Mouse (Mus musculus): Measurements from ENCODE around the gene Psma3. TPM values are rescaled to one million over a fixed set of nuclear protein-coding genes. Genes with fewer than 3 reads are reported as not detected.

Psma3 gene
- total and polyA plus RNA-seq, 2 experiments from 2014 or later: 99.7 to 533 TPM

- H3K27me3 ChIP-seq (ENCODE audit: insufficient read depth, low read length): no peaks in the 10 kb centered on the region
- WGBS: 97% methylated on average over 1 of the region's 1 CpGs
- H3K9ac ChIP-seq (replicated peaks; ENCODE audit: low read length): no peak overlapping the region
- DNase-seq (ENCODE audit: low spot score) (no peak), ATAC-seq (no peak)
- no peaks in the 10 kb centered on the region for H3K4me1 ChIP-seq (ENCODE audit: insufficient read depth, low read length)
- H3K4me2 ChIP-seq (ENCODE audit: low read depth, low read length): no peak overlapping the region
- H3K27ac ChIP-seq: no peak overlapping the region
- H3K9me3 ChIP-seq (ENCODE audit: low read length): no peaks in the 10 kb centered on the region
- H3K36me3 ChIP-seq (ENCODE audit: insufficient read depth, low read length): peaks cover 18% of the 10 kb centered on the region
- no peak overlapping the region for H3K4me3 ChIP-seq (ENCODE audit: low read length)
- TF ChIP-seq CTCF (IDR thresholded peaks at IDR 0.05; ENCODE audit: low read depth): no peak
These were observed 68.0 kb downstream of the Psma3 start for GRCm38 (mm10) chr12:71042451-71042850.

DNA sequence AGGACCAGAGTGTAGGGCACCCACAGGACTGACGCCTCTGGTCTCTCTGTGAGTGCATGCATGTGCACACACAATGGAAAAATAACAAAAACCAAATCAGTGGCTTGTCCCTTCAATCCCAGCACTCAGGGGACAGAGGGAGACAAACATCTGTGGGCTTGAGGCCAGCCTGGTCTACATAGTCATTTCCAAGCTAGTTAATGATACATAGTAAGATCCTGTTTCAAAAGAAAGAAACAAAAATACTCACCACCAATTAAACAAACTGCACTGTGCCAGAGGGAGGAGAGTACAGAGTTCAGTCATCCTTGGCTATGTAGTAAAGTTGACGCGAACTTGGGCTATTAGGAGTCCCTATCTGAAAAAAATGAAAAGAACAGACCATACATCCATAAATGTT lies 69.2 kb downstream of the Psma3 start:
- Histone ChIP-seq H3K27ac (no peak overlapping the region), H3K27me3 (ENCODE audit: insufficient read depth, low read length) (no peaks in the 10 kb centered on the region), H3K9ac (replicated peaks; ENCODE audit: low read length) (no peak overlapping the region), H3K4me3 (ENCODE audit: low read length) (no peak overlapping the region), H3K4me2 (ENCODE audit: low read depth, low read length) (no peak overlapping the region), H3K9me3 (ENCODE audit: low read length) (no peaks in the 10 kb centered on the region), H3K36me3 (ENCODE audit: insufficient read depth, low read length) (peaks cover 12% of the 10 kb centered on the region; the same call in 1 of the 2 replicates), H3K4me1 (ENCODE audit: insufficient read depth, low read length) (no peaks in the 10 kb centered on the region)
- 90% methylated on average over 3 of the region's 3 CpGs for WGBS
- DNase-seq (ENCODE audit: low spot score): no peak
- TF ChIP-seq CTCF (IDR thresholded peaks at IDR 0.05; ENCODE audit: low read depth): no peak
- no peak for ATAC-seq

GRCm38 (mm10) chr12:71044488-71044887 lies 70.1 kb downstream of the Psma3 start:
- 86% methylated on average over 2 of the region's 2 CpGs for WGBS
- H3K4me1 ChIP-seq (ENCODE audit: insufficient read depth, low read length): 0 out of 2 replicates have a peak, but pooled peaks cover 6% of the 10 kb centered on the region
- H3K9ac ChIP-seq (replicated peaks; ENCODE audit: low read length): no peak overlapping the region
- no peaks in the 10 kb centered on the region for H3K27me3 ChIP-seq (ENCODE audit: insufficient read depth, low read length)
- peaks cover 12% of the 10 kb centered on the region; the same call in 1 of the 2 replicates for H3K36me3 ChIP-seq (ENCODE audit: insufficient read depth, low read length)
- no peak overlapping the region for H3K27ac ChIP-seq
- H3K4me3 ChIP-seq (ENCODE audit: low read length): no peak overlapping the region
- no peaks in the 10 kb centered on the region for H3K9me3 ChIP-seq (ENCODE audit: low read length)
- no peak for TF ChIP-seq CTCF (IDR thresholded peaks at IDR 0.05; ENCODE audit: low read depth)
- no peak overlapping the region for H3K4me2 ChIP-seq (ENCODE audit: low read depth, low read length)
- DNase-seq (ENCODE audit: low spot score) (no peak), ATAC-seq (no peak)

Other genes starting within 250 kb of the Psma3 start
- gene Frmd6, start 149.1 kb upstream of the Psma3 start, total RNA-seq (2014; rRNA removed): 7.0 and 7.9 TPM in 2 replicates
- 5.8 and 6.5 TPM in 2 replicates for gene Frmd6, start 149.1 kb upstream of the Psma3 start, polyA plus RNA-seq (2015; fragmentation: Nextera tagmentation; extraction: Ambion mirVana)
- 111 and 123 TPM in 2 replicates for gene Actr10, start 36.8 kb upstream of the Psma3 start, total RNA-seq (2014; rRNA removed)
- 173 and 176 TPM in 2 replicates for gene Actr10, start 36.8 kb upstream of the Psma3 start, polyA plus RNA-seq (2015; fragmentation: Nextera tagmentation; extraction: Ambion mirVana)
- gene Arid4a, start 41.4 kb downstream of the Psma3 start, total RNA-seq (2014; rRNA removed): 4.7 and 7.1 TPM in 2 replicates
- gene Arid4a, start 41.4 kb downstream of the Psma3 start, polyA plus RNA-seq (2015; fragmentation: Nextera tagmentation; extraction: Ambion mirVana): 32.7 and 41.4 TPM in 2 replicates
- gene Tomm20l, start 136.8 kb downstream of the Psma3 start, total RNA-seq (2014; rRNA removed): not detected in 2 replicates
- gene Tomm20l, start 136.8 kb downstream of the Psma3 start, polyA plus RNA-seq (2015; fragmentation: Nextera tagmentation; extraction: Ambion mirVana): 0.29 TPM in 1 of 2 replicates, not detected in the other
- gene Timm9, start 162.1 kb downstream of the Psma3 start, total RNA-seq (2014; rRNA removed): 46.2 and 58.0 TPM in 2 replicates
- 147 TPM in 2 replicates for gene Timm9, start 162.1 kb downstream of the Psma3 start, polyA plus RNA-seq (2015; fragmentation: Nextera tagmentation; extraction: Ambion mirVana)
- 7.2 and 7.8 TPM in 2 replicates for gene 2700049A03Rik, start 162.2 kb downstream of the Psma3 start, total RNA-seq (2014; rRNA removed)
- gene 2700049A03Rik, start 162.2 kb downstream of the Psma3 start, polyA plus RNA-seq (2015; fragmentation: Nextera tagmentation; extraction: Ambion mirVana): 7.4 and 7.5 TPM in 2 replicates